Mouse (Mus musculus): ENCODE results near the gene Il5. TPM values are rescaled to one million over a fixed set of nuclear protein-coding genes. Genes with fewer than 3 reads are reported as not detected.
A peak's percentile ranks its signal among the peaks of the same experiment; 100 is the strongest.

The Il5 gene
- total RNA-seq, 2 experiments from 2014 or later: not detected

GRCm38 (mm10) chr11:53736771-53737572 is 16.4 kb downstream of the Il5 start:
- DNase-seq: peak; percentile 48 to 50
- intact Hi-C loops (cut with DNase I): loop anchor here (5.0 to 10.0 kb wide), 2 partner anchors 115 to 272 kb away; no protein-coding TSS in a partner anchor

GRCm38 (mm10) chr11:53737573-53737946 is 17.0 kb downstream of the Il5 start:
- intact Hi-C loops (cut with DNase I): loop anchor here (5.0 to 10.0 kb wide), 2 partner anchors 115 to 273 kb away; no protein-coding TSS in a partner anchor
- DNase-seq: peak; percentile 35 to 36

- intact Hi-C loops (cut with DNase I): no loop called here
- no peak for DNase-seq
Observed at GRCm38 (mm10) chr11:53742353-53742752, 21.8 kb downstream of the Il5 start.

GRCm38 (mm10) chr11:53745260-53745659 is 24.7 kb downstream of the Il5 start:
- intact Hi-C loops (cut with DNase I): no loop called here
- no peak for DNase-seq

GRCm38 (mm10) chr11:53747985-53748384 is 27.4 kb downstream of the Il5 start:
- intact Hi-C loops (cut with DNase I): no loop called here

GRCm38 (mm10) chr11:53748614-53749013 is 28.0 kb downstream of the Il5 start:
- intact Hi-C loops (cut with DNase I): no loop called here
- no peak for DNase-seq

More at GRCm38 (mm10) chr11:53747985-53748384, 27.4 kb downstream of the Il5 start:
- DNase-seq: no peak

GRCm38 (mm10) chr11:53749306-53749705 is 28.7 kb downstream of the Il5 start:
- intact Hi-C loops (cut with DNase I): no loop called here
- no peak for DNase-seq

GRCm38 (mm10) chr11:53749716-53750352 is 29.2 kb downstream of the Il5 start:
- DNase-seq: no peak
- intact Hi-C loops (cut with DNase I): no loop called here

- intact Hi-C loops (cut with DNase I): loop anchor here (5.0 kb wide), 1 partner anchor 97 kb away; no protein-coding TSS in a partner anchor
- DNase-seq: no peak
Observed at GRCm38 (mm10) chr11:53755011-53755595, 34.5 kb downstream of the Il5 start.

- peak in 1 of 2 experiments; percentile 10 for DNase-seq
- intact Hi-C loops (cut with DNase I): loop anchor here (5.0 kb wide), 1 partner anchor 95 kb away; no protein-coding TSS in a partner anchor
Observed at GRCm38 (mm10) chr11:53757612-53758011, 37.0 kb downstream of the Il5 start.

- intact Hi-C loops (cut with DNase I): loop anchor here (5.0 kb wide), 1 partner anchor 94 kb away; no protein-coding TSS in a partner anchor
- DNase-seq: peak in 1 of 2 experiments; percentile 16
Observed at GRCm38 (mm10) chr11:53758033-53758432, 37.4 kb downstream of the Il5 start.

GRCm38 (mm10) chr11:53758791-53759351 is 38.3 kb downstream of the Il5 start:
- peak in 1 of 2 experiments; percentile 29 for DNase-seq
- intact Hi-C loops (cut with DNase I): loop anchor here (5.0 kb wide), 1 partner anchor 93 kb away; no protein-coding TSS in a partner anchor

- intact Hi-C loops (cut with DNase I): loop anchor here (5.0 kb wide), 1 partner anchor 93 kb away; no protein-coding TSS in a partner anchor
Observed at GRCm38 (mm10) chr11:53759545-53760406, 39.2 kb downstream of the Il5 start.

GRCm38 (mm10) chr11:53761284-53761683 is 40.7 kb downstream of the Il5 start:
- intact Hi-C loops (cut with DNase I): no loop called here
- DNase-seq: peak in 1 of 2 experiments; percentile 13

More at GRCm38 (mm10) chr11:53759545-53760406, 39.2 kb downstream of the Il5 start:
- DNase-seq: peak in 1 of 2 experiments; percentile 18

GRCm38 (mm10) chr11:53761822-53762221 is 41.2 kb downstream of the Il5 start:
- intact Hi-C loops (cut with DNase I): no loop called here
- peak; percentile 57 for DNase-seq

GRCm38 (mm10) chr11:53762426-53762825 is 41.8 kb downstream of the Il5 start:
- DNase-seq: no peak
- intact Hi-C loops (cut with DNase I): no loop called here

GRCm38 (mm10) chr11:53762827-53763495 is 42.4 kb downstream of the Il5 start:
- intact Hi-C loops (cut with DNase I): no loop called here
- peak; percentile 79 to 82 for DNase-seq

- DNase-seq: peak; percentile 90 to 91
- intact Hi-C loops (cut with DNase I): no loop called here
Observed at GRCm38 (mm10) chr11:53763496-53764140, 43.0 kb downstream of the Il5 start.
